Mouse (Mus musculus) G1E (cell line): ENCODE results near the gene Wdfy2.

Experiments
- CTCF ChIP-seq: IDR thresholded peaks from 2 replicates; pipeline ENCODE4 v1.5.1; 2012; ENCODE audit warnings: low read depth, low read length, inconsistent platforms, mixed read lengths
- GATA1 ChIP-seq: IDR thresholded peaks from 2 replicates; pipeline ENCODE4 v1.6.1; 2012; ENCODE audit warnings: borderline replicate concordance, low read length, inconsistent platforms, mixed read lengths
- POLR2AphosphoS5 ChIP-seq: IDR thresholded peaks from 2 replicates; pipeline ENCODE4 v1.6.1; 2012; ENCODE audit warnings: low read depth, low read length, inconsistent platforms; ENCODE audit not compliant: insufficient replicate concordance
- TAL1 ChIP-seq: conservative IDR thresholded peaks from 2 replicates; pipeline ENCODE4 v1.6.1; 2012; ENCODE audit warnings: low read depth, low read length, inconsistent platforms, mixed read lengths

- TF ChIP-seq CTCF (no peak), GATA1 (no peak), POLR2AphosphoS5 (no peak), TAL1 (no peak)
Observed at GRCm38 (mm10) chr14:62842495-62842894, 5.0 kb downstream of the Wdfy2 start.
